Mouse (Mus musculus) fat pad, adult 2 months (tissue): ENCODE results near the gene Ifitm1.
"Not testable (repeated sequence)": the region's sequence is repeated elsewhere in the genome, so short reads cannot be mapped to it uniquely, and the experiment has no call there.

Source experiments
- DNase-seq: peaks from one replicate; pipeline ENCODE4 v3.0.0-alpha.2; 2011; ENCODE audit warnings: low read depth, low spot score; ENCODE audit errors: extremely low read depth

The Ifitm1 gene

DNA sequence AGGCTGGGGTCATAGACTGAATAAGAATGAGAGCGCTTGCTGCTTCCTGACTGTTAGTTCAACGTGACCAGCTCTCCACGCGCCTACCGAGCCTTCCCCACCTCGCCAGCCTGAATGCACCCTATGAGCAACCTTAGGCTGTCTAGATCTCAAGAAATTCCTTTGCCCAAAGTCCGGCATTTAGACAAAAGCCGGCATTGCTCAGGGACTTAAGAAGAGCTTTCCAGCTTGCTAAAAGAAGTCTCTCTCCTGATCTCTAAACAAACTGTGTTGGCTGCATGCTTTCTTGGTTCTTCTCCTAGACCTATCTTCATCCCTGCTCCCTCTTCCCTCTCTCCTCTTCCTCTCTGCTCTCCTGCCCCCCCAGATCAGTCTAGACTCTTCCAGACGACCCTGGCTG, 7.9 kb downstream of the Ifitm1 start:
- DNase-seq, result no peak

DNA sequence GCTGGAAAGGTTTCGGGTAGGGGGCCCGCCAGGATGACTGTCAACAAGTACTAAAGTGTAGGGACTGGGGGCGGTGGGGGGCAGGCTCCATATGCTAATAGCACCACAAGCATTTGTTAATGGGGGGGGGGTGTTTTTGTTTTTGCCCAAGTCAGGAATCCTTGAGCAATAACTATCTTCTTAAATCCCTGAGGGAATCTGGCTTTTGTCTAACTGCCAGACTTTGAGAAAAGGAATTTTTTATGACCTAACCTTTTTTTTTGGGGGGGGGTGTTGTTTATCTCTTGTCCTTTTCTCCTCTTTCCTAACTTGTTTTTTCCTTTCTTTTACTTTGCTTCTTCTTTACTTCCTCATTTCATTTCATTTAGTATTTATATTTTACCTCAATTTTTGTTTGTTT, 8.4 kb downstream of the Ifitm1 start:
- DNase-seq, result no peak

DNA sequence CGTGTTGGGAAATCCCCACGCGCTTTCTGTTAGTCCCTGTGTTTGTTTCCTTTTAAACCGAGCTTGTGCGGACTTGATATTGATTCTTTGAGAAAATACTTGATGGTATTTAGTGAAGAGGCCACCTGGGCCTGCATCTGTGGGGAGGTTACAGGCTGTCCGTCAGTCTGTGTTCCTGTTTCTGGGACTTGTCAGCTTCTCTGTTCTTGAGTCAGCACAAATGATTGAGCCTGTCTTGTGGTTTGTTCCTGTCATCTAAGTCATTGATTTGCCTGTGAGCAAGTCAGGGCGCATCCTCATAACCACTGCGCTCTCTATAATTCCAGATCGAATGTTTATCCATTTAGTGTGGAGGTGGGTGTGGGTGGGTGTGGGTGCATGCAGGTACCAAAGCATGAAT, 9.7 kb downstream of the Ifitm1 start:
- DNase-seq, result not testable (repeated sequence)

DNA sequence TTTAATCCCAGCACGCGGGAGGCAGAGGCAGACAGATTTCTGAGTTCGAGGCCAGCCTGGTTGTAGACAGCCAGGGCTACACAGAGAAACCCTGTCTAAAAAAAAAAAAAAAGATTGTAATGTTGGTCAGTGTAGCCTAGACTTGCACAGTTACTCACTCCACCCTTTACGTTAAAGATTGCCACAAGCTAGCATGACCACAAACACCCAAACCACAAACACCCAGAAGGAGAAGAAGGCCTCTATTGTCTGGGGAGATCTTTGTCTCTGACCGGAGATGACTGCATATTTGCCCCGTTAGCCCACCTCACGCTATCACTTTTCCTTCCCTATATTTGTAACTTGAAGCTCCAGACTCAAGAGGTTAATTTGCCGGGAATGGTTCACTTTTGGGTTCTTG, 14.7 kb downstream of the Ifitm1 start:
- no peak for DNase-seq

DNA sequence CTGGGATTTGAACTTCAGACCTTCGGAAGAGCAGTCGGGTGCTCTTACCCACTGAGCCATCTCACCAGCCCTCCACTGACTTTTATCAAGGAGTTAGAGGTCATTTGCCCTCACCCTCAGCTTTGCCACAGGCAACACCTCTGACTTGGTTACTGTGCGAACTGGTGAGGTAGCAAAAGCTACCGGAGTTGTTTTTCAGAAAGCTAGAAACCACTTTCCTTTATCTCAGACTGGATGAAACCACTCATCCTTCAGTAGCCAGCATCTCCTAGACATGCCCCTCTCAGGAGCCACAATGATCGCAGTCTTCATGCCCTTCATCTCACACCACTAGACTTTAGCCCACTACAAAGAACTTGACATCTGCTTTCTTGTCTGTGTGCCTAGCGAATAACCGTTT, 15.9 kb downstream of the Ifitm1 start:
- DNase-seq, result no peak

DNA sequence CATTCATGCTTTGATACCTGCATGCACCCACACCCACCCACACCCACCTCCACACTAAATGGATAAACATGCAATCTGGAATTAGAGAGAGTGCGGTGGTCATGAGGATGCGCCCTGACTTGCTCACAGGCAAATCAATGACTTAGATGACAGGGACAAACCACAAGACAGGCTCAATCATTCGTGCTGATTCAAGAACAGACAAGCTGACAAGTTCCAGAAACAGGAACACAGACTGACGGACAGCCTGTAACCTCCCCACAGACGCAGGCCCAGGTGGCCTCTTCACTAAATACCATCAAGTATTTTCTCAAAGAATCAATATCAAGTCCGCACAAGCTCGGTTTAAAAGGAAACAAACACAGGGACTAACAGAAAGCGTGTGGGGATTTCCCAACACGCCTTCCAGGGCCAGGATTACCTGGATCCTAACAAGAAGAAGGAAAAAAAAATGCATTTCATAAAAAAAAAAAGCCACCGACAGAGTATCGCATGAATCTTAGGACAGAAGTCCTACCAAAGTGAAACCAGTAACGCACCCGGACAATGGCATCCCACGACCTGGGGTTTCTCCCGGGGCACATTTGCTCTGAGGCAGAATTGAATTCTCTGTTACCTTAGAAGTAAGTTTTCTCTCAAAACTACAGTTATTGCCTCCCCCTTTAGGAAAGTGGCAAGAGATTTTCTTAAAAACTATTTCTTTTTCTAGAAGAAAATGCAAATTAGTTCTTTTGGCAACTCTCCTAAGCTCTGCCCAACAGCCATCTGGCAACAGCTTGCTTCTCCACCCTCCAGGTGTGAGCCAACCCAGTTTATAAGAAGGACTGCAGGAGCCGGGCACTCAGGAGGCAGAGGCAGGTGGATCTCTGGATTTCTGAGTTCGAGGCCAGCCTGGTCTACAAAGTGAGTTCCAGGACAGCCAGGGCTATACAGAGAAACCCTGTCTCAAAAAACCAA, 20.4 kb downstream of the Ifitm1 start:
- DNase-seq, result peak; percentile 78

DNA sequence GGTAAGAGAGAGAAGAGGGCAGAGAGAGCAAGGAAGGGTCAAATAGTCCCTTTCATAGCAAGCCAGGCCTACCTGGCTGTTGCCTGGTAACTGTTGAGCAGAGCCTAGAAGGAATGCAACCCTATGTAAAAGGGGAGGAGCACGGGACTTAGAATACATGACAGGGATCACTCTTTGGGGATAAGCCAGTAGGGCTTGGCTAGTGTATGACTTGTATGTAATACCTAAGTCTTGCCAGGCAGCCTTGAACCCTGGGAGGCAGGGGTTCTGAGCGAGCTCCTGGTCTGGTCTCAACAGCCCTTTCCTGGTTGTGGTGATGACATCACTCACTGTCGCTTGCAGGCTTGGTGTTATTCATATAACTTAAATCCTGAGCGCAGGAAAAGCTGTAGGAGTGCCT, 22.0 kb downstream of the Ifitm1 start:
- peak; percentile 82 for DNase-seq

DNA sequence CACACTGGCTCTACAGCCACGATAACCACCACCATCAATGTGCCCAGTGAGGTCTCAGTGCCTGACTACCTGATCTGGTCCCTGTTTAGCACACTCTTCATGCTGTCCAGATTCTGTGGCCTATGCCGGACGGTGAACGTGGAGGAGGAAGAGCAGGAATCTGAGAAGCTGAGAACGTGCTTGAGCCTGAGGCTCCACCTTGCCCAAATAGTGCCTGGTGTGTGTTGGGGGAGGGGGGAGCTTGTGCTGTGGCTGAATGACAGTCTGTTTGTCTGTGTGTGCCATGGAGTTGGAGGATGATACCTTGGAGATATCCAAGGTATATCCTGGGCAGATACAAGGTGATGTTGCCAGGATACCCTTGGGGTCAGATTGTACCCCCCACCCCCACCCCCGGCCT, 23.2 kb downstream of the Ifitm1 start:
- no peak for DNase-seq

DNA sequence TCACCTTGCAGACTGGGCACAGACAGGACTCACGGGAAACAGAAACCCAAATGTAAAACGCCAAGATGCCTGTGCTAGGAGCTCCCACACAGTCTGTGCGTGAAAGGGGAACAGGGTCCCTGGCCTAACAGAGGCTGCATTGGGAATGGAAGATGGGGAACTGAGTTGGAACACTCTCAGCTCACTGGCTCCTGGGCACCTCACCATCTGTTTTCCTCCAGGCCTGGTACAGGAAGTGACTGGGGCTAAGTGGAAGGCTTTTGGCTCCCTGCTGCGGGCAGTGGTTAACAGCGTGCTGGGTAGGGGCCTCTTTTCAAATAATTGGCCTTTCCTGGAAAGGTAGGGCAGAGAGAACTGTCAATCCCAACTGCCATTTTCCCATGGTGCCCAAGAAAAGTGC, 23.6 kb downstream of the Ifitm1 start:
- DNase-seq, result no peak

DNA sequence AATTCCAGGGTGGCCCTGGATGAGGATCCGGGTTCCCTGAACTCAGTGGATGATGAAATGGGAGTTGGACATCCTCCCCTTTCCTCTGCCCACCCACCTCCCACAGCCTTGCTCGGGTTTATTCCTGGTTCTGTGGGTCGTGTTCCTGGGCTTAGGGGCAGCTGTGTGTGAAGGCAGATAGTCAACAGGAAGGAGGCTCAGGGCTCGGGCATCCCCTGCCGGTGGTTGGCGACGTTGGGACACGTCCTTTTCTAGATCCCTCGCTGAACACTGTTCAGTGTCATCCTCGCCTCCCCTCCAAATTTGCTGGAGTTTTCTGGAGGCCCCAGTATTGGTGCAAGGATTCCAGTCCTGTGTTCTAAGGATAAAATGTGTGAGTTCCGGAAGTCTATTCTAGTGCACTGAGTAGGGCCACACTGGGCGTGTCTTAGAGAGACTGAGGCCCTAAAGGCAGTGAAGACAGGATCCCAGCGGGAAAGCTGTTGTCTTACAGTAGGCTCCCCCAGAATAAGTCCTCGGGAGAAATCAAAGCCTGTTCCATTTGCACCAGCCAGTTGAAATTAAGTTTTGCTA, 24.2 kb downstream of the Ifitm1 start:
- DNase-seq, result no peak

DNA sequence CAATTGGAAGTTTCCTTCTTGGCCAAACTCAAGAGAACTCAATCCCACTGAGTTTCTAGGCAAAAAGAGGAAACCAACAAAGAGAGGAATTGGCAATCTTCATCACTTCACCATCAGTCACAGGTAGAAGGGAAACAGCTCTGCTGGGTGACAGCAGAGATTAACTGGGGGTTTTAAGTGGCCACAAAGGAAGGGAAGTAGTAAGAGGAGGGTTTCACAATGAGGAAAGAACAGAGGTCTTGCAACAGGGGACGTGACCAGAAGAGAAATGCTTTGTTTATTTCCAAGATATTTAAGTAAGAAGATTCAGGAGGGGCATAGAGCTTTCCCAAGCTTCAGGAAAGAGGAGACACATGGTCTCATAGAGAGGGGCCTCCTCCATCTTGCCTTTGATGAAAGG, 30.8 kb downstream of the Ifitm1 start:
- DNase-seq, result no peak

DNA sequence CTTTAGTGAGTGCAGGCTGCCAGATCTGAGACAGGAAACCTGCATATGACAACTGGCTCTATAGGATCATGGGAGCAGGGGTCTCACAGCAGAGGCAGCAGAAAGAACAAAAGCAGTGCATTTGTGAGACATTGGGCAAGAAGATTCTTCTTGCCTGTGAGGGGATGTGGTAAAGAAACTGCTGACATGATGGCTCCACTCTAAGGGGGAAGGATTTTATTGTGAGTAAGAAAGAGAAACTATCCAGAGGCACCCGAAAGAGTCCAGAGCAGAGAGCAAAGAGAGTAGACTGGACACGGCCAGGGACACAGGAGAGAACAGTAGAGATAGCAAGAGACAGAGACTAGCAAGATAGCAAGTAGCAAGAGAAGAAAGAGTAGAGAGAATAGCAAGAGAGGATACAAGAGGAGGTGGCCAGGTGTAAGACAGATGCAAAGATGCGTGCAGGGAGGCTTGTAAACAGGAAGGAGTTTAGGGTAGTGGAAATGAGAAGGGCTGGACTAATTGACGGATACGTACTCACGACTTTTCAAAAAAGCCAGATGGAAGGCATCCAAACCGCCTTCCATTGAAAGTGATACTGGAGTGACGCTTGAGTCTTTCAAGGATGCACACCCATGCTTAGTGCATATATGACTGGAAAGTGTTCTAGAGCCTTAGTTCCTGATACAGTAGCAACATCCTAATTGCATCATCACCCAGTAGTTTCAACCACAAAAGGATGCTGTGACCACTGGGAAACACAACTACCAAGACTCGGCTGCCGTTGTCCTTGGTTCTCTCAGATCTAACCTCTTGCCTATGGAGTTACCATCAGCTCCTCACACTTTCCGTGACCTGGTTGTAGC, 32.1 kb downstream of the Ifitm1 start:
- no peak for DNase-seq

DNA sequence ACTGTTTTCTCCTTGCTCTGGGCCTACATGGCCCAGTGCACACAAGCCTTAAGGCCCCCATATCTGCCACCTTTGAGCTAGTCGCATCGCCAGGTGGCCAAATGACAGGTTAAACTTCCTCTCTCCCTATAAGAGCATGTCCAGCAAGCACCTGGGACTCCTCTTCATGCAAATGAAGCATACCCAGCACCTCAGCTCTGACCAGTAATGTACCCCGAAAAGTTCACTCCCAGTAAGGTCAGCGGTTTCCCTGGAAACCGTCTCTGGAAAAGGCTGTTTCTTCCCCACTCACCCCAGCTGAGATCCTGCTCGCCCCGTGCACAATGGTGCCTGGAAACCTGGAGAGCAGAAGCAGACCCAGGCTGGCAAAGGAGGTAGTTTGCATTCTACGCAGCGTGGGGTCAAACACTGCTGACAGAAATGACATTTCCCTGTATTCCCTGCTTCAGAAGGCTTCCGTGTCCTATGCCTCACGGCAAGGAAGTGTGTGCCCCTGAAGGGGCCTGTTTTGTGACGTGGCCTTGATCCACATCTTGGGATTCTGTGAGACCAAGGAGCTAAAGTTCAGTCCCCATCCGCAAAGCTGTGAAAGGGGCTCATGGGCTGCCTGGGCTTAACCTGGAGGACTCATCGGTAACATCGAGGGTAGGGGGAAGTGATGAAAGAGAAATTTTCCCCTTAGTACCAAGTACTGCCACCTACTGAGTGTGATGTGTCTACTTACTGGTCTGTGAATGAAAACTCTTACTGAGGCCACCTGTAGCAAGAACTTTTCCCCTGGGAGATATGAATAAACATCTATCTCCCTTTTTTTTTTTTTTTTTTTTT, 34.1 kb downstream of the Ifitm1 start:
- DNase-seq, result no peak

DNA sequence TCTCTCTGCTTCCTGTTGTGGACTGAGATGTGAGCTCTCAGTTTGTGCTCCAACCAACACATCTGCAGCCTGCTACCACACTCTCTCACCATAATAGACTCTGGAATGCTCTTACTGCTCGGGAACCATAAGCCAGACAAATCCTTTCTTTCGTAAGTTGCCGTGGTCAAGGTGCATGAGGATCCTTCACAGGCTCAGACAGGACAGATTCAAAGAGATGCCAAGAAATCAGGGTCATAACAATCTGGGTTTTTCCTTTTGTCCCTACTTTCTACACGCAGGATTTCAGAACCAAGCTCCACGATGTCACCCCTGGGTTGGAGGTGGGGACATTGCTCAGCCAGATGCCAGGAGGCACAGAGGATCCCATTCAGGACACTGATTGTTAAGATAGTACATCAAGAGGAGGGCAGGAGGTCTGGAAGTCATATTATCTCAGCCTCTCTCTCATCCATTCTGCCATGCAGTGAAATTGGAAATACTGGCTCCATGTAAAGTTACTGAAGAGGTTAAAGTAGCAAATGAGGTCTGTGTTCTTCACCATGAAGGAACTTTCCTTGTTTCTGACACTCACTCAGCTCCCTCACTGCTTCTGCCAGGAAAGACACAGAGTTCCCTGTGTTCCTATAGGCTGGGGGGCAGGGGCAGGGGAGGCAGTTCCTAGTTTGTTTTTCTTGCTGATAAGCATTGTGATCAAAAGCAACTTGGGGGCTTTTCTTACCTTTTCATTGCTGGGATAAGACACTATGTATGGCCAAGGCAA, 36.4 kb downstream of the Ifitm1 start:
- peak; percentile 80 for DNase-seq

DNA sequence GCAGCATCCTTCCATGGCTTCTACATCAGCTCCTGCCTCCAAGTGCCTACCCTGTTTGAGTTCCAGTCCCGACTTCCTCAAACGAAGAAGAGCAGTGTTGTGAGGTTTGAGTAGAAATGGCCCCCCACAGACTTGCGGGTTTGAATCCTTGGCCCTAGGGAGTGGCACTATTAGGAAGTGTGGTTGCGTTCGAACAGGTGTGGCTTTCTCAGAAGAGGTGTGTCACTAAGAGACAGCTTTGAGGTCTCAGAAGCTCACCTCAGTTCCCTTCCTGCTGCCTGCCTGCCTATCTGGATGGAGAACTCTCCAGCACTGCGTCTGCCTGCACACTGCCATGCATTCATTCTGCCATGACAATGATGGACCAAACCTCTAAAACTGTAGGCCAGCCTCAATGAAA, 39.4 kb downstream of the Ifitm1 start:
- DNase-seq, result no peak

DNA sequence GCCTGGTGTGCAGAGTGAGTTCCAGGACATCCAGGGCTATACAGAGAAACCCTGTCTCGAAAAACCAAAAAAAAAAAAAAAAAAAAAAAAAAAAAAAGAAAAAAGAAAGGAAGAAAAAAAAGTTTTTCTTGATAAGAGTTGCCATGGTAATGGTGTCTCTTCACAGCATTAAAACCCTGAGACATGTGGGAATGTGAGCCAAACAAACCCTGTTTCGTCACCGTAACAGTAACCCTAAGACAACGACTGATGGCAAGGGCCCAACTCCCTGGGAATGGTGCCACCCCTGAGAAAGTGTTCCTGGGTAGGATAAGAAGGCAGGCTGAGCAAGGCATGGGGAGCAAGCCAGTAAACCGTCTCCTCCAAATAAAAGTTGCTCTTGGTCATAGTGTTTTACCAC, 39.9 kb downstream of the Ifitm1 start:
- DNase-seq, result peak; percentile 88

DNA sequence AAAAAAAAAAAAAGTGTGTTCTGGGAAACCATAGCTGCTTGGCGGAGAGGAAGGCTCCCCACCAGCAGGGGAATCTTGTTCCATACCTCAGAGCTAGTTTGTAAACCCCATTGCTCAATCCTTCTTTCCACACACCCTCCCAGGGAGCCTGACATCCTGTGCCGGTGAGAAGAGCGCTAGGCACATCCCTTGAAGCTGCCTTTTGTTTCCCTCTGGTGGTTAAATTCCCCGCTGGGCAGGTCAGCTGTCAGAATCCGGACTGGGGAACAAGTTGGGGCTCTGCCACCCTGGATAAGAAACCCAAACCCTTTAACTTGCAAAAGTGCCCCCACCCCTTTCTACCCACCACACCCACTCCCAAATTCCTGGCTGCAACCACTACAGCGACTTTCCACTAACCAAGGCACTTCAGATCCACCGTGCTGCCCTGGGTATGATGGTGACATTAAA, 41.3 kb downstream of the Ifitm1 start:
- DNase-seq, result peak; percentile 68

DNA sequence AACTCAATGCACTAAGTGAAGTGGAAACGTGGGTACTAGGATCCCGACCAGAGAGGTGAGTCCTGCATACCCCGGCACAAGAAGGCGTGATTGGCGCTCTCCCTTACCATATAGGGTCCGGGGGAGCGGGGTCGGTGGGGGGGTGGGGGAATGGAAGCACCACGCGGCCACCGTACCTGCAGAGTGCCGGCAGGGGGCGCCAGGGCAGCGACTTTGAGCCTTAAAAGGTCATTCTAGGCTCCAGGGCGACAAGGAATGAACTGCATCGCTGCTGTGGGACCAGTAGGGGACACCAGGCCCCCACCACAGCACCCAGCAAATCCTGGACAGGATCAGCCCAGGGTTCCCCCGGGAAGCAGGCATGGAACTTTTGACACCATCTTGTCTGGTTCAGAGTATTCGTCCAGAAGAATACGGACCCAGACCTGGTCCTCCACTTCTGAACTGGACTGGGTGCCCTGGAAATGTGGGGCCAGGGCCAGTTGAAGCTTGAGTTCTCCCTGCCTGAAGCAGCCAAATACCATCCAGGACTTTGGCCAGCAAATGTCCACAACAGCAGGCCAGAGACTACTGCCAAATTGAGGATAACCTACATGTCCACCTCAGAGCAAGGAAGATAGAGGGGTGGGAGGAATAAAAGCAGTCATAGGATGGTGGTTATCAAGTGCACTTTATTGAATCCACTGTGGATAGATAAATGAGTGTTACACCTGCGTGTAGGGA, 42.1 kb downstream of the Ifitm1 start:
- no peak for DNase-seq

DNA sequence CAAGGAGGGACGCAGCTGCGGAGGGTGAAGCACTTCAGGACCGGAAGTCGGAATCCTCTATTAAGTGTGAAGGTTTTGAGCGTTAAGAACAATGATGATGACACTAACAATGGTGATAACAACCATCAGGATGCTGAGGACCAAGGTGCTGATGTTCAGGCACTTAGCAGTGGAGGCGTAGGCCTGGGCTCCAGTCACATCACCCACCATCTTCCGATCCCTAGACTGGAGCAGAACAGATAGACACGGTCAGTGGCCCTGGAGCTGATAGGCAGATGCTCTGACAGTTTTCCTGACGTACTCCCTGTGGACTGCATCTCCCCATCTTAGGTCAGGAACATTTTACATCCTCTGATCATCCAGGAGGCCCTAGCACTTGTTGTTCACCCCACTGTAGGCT, 42.6 kb downstream of the Ifitm1 start:
- DNase-seq, result no peak
